Mouse (Mus musculus) lung, adult 2 months (tissue): ENCODE data around the gene Cldn14. TPM values are rescaled to one million over a fixed set of nuclear protein-coding genes. Genes with fewer than 3 reads are reported as not detected.
A peak's percentile ranks its signal among the peaks of the same experiment; 100 is the strongest.

Source experiments
- DNase-seq: peaks from one replicate; pipeline ENCODE4 v3.0.0; 2022
- H3K4me1 ChIP-seq: fragments of 200-500 bp; 2 replicates; pipeline ENCODE4 v1.6.1; 2011; ENCODE audit warnings: low read length; ENCODE audit not compliant: control insufficient read depth, insufficient read depth
- H3K4me3 ChIP-seq: fragments of 200-500 bp; replicated peaks from 2 replicates; pipeline ENCODE3; 2011; ENCODE audit warnings: low read depth, mild to moderate bottlenecking, control low read depth, low read length; ENCODE audit errors: extremely low read depth
- CTCF ChIP-seq: fragments of 200-500 bp; IDR thresholded peaks from 2 replicates; pipeline ENCODE4 v1.5.1; 2011; ENCODE audit warnings: mild to moderate bottlenecking, low read length, control low read depth; ENCODE audit not compliant: insufficient read depth
- POLR2A ChIP-seq: fragments of 200-500 bp; IDR thresholded peaks from 2 replicates; pipeline ENCODE4 v1.6.1; 2011; ENCODE audit warnings: low read depth, mild to moderate bottlenecking, control low read depth, low read length, borderline replicate concordance; ENCODE audit errors: extremely low read depth
- WGBS: fragments of 180-500 bp; shearing (Covaris S2); methylation state at CpG from one replicate; pipeline ENCODE4 v1.1.7; 2018; 5-methylcytosine and 5-hydroxymethylcytosine counted together
- polyA plus RNA-seq: library from polyadenylated mRNA; depleted of rRNA; stranded (reverse); fragments of >200 nt; gene quantifications from 2 replicates; pipeline ENCODE4 v1.2.3, GENCODE M21; 2012; rRNA removed

Cldn14 gene
- polyA plus RNA-seq, 1 experiment: 0.08 TPM

DNA sequence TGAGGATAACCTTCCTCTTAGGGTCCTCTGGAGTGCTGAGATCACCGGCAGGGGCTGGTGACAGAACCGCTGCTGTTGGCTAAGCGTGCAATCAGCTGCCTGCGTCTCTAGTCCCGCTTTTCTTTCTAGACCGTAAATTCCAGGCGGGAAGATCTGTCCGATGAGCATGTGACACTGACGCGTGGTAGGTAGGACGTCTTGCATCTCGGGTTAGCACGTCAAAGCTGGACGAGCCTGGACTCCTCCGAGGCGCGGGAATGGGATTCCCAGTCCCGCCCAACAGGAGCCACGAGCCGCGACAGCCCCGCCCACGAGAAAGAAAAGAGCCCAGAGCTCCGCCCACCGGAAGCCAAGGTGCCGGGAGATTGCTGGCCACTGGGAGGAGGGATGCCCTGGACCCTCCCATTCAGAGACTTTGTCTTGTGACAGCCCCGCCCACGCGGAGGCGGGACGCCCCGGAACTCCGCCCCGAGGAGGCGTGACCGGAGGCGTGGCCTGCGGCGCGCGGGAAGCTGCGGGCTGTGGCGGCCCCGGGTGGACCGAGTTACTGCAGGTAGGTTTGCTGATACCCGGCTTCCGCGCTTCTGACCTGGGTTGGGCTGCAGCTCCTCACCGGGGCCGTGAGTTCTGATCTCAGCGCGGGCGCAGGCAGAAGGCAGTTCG, 125.1 kb downstream of the Cldn14 start, which contains the start of gene Chaf1b:
TSS of gene Chaf1b (plus strand) at position 479 of the 663 bp plus-strand sequence.
- TF ChIP-seq POLR2A (no peak), CTCF (no peak)
- no peaks in the 10 kb centered on the region; the same call in 1 of the 2 replicates for H3K4me1 ChIP-seq
- WGBS: under 1% methylated on average over 53 of the region's 54 CpGs
- DNase-seq: peak; percentile 99
- peak within 1 kb of the TSS; percentile 87 for H3K4me3 ChIP-seq

DNA sequence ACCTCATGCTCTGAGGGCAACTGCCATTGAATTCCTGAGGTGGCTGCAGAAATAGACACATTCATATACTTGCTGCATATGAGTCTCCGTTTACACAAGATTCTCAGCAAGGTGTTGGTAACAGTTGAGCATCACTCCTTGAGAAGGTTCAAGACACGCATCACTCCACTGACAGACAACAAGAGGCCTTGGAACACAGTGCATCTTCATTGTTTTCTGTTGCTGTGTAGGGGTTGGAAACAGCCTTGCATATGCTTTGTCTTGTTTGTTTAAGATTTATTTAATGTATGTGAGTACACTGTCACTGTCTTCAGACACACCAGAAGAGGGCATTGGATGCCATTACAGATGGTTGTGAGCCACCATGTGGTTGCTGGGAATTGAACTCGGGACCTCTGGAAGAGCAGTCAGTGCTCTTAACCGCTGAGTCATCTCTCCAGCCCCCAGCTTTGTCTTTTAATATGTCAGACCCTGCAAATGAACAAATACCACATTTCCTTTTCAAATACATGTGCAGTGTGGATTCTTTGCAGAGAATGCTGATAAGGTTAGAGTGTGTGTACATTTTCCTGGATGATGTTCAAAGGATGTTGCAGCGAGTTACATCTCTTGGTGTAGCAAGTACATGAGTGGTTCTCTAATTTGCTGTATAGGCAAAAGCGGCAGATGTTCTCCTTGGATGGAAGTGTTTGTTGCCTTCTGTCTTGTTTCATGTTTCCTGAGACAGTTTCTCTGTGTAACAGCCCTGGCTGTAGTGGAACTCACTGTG, 130.8 kb downstream of the Cldn14 start:
- WGBS: 73% methylated on average over 6 of the region's 6 CpGs
- Histone ChIP-seq H3K4me1 (no peaks in the 10 kb centered on the region; the same call in 1 of the 2 replicates), H3K4me3 (no peak overlapping the region)
- TF ChIP-seq CTCF (no peak), POLR2A (no peak)
- no peak for DNase-seq

DNA sequence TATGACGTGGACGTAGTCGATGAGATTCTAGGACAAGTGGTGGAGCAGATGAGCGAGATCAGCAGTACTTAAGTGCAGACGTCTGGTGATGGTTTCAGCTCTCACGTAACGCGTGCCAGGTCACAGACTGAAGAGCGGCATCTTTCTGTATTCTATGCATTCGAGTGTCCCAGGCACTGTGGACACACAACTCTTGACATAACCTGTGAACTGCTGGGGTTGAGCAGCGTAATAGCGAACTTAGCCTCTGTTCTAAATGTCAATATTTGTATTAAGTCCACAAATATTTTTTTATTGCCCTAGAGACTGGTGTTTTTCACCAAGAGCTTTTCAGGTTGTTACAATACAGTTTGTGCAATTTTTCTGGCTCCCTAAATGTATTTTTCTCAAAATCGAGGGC, 133.8 kb downstream of the Cldn14 start:
- no peak for TF ChIP-seq POLR2A
- no peak for TF ChIP-seq CTCF
- DNase-seq: no peak
- WGBS: 73% methylated on average over 13 of the region's 13 CpGs
- Histone ChIP-seq H3K4me1 (no peaks in the 10 kb centered on the region), H3K4me3 (no peak overlapping the region)

Other genes with a start within 250 kb of the Cldn14 start
- 6.1 and 10.7 TPM in 2 replicates for gene Morc3, start 176.7 kb downstream of the Cldn14 start, polyA plus RNA-seq
- gene Chaf1b, start 124.9 kb downstream of the Cldn14 start, polyA plus RNA-seq: 1.8 and 3.2 TPM in 2 replicates
- gene Sim2, start 76.1 kb upstream of the Cldn14 start, polyA plus RNA-seq: 0.05 and 8.8 TPM in 2 replicates